Mouse (Mus musculus) hindbrain, embryonic 13.5 days (tissue): ENCODE data around the gene Fzd4. TPM values are rescaled to one million over a fixed set of nuclear protein-coding genes. Genes with fewer than 3 reads are reported as not detected.

Source experiments
- ATAC-seq: fragments of 200-750 bp; cut with Nextera tagmentation; 2 replicates; pipeline ENCODE4 v1.8.0; 2017; ENCODE audit warnings: moderate TSS enrichment; ENCODE audit not compliant: low FRiP score
- H3K27ac ChIP-seq: fragments of 300-500 bp; sonication (generic); 2 replicates; pipeline ENCODE4 v1.5.1; 2015; ENCODE audit warnings: inconsistent platforms, mild to moderate bottlenecking, moderate library complexity
- H3K27me3 ChIP-seq: fragments of 300-500 bp; sonication (generic); 2 replicates; pipeline ENCODE4 v1.6.1; 2015; ENCODE audit warnings: mild to moderate bottlenecking, inconsistent platforms
- H3K36me3 ChIP-seq: fragments of 300-500 bp; sonication (generic); 2 replicates; pipeline ENCODE4 v1.6.1; 2015; ENCODE audit warnings: mild to moderate bottlenecking, inconsistent platforms
- H3K4me1 ChIP-seq: fragments of 300-500 bp; sonication (generic); replicated peaks from 2 replicates; pipeline ENCODE4 v1.6.1; 2015; ENCODE audit warnings: inconsistent platforms
- H3K4me2 ChIP-seq: fragments of 300-500 bp; sonication (generic); 2 replicates; pipeline ENCODE4 v1.6.1; 2015; ENCODE audit warnings: inconsistent platforms, mild to moderate bottlenecking, moderate library complexity
- H3K4me3 ChIP-seq: fragments of 300-500 bp; sonication (generic); 2 replicates; pipeline ENCODE4 v1.5.1; 2015; ENCODE audit warnings: mild to moderate bottlenecking, inconsistent platforms
- H3K9ac ChIP-seq: fragments of 300-500 bp; sonication (generic); 2 replicates; pipeline ENCODE4 v1.6.1; 2015; ENCODE audit warnings: mild to moderate bottlenecking, inconsistent platforms
- H3K9me3 ChIP-seq: fragments of 300-500 bp; sonication (generic); 2 replicates; pipeline ENCODE4 v1.6.1; 2016; ENCODE audit warnings: inconsistent platforms
- WGBS: fragments of 180-500 bp; shearing (Covaris S2); methylation state at CpG from one replicate; pipeline ENCODE4 v1.1.7; 2015; 5-methylcytosine and 5-hydroxymethylcytosine counted together
- polyA plus RNA-seq: library from polyadenylated mRNA; unstranded; fragments of >200 nt; fragmentation: Nextera tagmentation; extraction: Ambion mirVana; gene quantifications from 2 replicates; pipeline ENCODE4 v1.2.1, GENCODE M21; 2015

The Fzd4 gene
- polyA plus RNA-seq: 2.1 and 2.4 TPM in 2 replicates

DNA sequence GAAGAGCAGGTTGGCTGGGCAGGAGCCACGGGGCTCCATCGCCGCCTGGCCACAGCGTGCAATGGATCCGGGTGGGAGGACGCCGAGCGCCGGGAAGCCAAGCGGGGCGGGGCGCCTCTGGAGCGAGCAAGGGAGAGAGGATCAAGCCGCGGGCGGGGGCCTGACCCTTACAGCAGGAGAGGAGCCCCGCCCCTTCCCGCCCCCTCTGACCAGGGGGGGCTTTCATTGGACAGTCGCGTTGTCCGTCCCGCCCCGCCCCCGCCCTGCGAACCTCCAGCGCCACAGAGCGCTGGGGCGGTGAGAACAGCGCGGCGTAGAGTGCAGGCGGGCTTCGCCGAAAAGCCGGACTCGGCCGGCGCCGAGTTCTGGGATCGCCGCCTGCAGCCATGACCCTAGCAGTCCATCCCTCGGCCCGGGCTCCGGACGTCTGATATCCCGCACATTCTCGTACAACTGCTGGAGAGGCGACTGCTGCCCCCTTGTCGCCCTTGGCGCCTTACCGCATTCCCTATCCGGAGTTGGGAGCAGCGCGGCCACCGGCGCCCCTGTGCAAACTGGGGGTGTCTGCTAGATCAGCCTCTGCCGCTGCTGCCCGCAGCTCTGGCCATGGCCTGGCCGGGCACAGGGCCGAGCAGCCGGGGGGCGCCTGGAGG, at the start of gene Fzd4, which contains the start of gene Tmem135:
Fzd4 (plus strand) TSS at position 275 of the 653 bp plus-strand sequence.
Tmem135 (minus strand) TSS at position 142 of the 653 bp plus-strand sequence.
- peak within 1 kb of the TSS; percentile 83 for H3K9ac ChIP-seq
- under 1% methylated on average over 58 of the region's 62 CpGs for WGBS
- peaks cover 27% of the 10 kb centered on the region for H3K4me1 ChIP-seq
- H3K9me3 ChIP-seq: no peaks in the 10 kb centered on the region
- 0 out of 2 replicates have a peak, but pooled peaks cover 4% of the 10 kb centered on the region for H3K36me3 ChIP-seq
- ATAC-seq: peak; percentile 97
- peaks cover 19% of the 10 kb centered on the region for H3K27me3 ChIP-seq
- peak within 1 kb of the TSS; percentile 85 for H3K27ac ChIP-seq
- peak within 1 kb of the TSS; percentile 97 for H3K4me2 ChIP-seq
- H3K4me3 ChIP-seq: peak within 1 kb of the TSS; percentile 71

- no peaks in the 10 kb centered on the region for H3K36me3 ChIP-seq
- no peak overlapping the region for H3K27ac ChIP-seq
- H3K4me2 ChIP-seq: no peak overlapping the region
- 87% methylated on average over 8 of the region's 8 CpGs for WGBS
- H3K9ac ChIP-seq: no peak overlapping the region
- no peak for ATAC-seq
- H3K27me3 ChIP-seq: no peaks in the 10 kb centered on the region
- no peaks in the 10 kb centered on the region for H3K9me3 ChIP-seq
- no peaks in the 10 kb centered on the region for H3K4me1 ChIP-seq
- H3K4me3 ChIP-seq: no peak overlapping the region
Measured at GRCm38 (mm10) chr7:89355519-89356255, 48.5 kb upstream of the Fzd4 start.

GRCm38 (mm10) chr7:89356307-89356706, 47.8 kb upstream of the Fzd4 start:
- no peaks in the 10 kb centered on the region for H3K9me3 ChIP-seq
- H3K4me2 ChIP-seq: no peak overlapping the region
- no peak overlapping the region for H3K4me3 ChIP-seq
- no peaks in the 10 kb centered on the region for H3K27me3 ChIP-seq
- no peak overlapping the region for H3K9ac ChIP-seq
- H3K36me3 ChIP-seq: no peaks in the 10 kb centered on the region
- 81% methylated on average over 4 of the region's 4 CpGs for WGBS
- ATAC-seq: no peak
- no peaks in the 10 kb centered on the region for H3K4me1 ChIP-seq
- H3K27ac ChIP-seq: no peak overlapping the region

- Histone ChIP-seq H3K4me3 (no peak overlapping the region), H3K4me1 (0 out of 2 replicates have a peak, but pooled peaks cover 8% of the 10 kb centered on the region), H3K36me3 (no peaks in the 10 kb centered on the region), H3K27ac (no peak overlapping the region), H3K4me2 (no peak overlapping the region), H3K27me3 (peaks cover 2% of the 10 kb centered on the region; the same call in 1 of the 2 replicates), H3K9me3 (no peaks in the 10 kb centered on the region), H3K9ac (no peak overlapping the region)
- no peak for ATAC-seq
- 92% methylated on average over 5 of the region's 5 CpGs for WGBS
Measured at GRCm38 (mm10) chr7:89363975-89364374, 40.2 kb upstream of the Fzd4 start.

DNA sequence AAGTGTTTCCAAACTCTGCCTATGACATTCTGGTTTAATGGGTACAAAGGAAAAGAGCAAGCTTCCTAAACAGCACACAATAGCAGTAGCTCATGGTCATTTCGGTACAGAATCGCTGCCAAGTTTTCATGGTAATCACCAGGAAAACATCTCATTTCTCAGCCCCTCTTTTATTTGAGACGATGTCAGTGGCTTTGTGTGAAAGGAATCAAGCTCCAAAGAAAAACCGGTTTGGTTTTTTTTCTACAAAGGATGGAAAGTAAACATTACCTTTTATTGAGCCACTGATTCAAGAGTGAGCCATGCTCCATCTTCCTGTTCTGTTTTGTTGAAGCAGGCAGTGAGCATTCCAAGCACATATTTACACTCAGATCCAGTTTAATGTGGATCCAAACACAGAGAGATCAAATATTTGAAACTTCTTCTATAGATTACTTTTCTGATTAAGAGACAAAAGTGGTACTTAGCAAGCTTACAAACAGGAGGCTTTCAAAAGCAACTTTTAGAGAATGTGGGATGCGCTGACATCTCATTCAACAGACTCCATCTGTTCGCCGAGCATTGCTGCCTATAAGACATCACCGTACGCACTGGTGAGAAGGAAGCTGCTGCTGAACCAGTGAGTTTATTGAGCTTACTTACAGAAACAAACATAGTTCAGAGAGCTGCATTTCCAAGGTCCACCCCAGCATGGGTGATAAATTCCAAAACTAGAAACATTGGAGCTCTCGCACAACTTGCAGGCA, 38.8 kb upstream of the Fzd4 start:
- Histone ChIP-seq H3K4me3 (no peak overlapping the region), H3K9me3 (no peaks in the 10 kb centered on the region), H3K4me1 (0 out of 2 replicates have a peak, but pooled peaks cover 8% of the 10 kb centered on the region), H3K36me3 (no peaks in the 10 kb centered on the region), H3K27me3 (peaks cover 2% of the 10 kb centered on the region; the same call in 1 of the 2 replicates), H3K27ac (no peak overlapping the region), H3K4me2 (no peak overlapping the region), H3K9ac (no peak overlapping the region)
- no peak for ATAC-seq
- WGBS: 57% methylated on average over 10 of the region's 10 CpGs

GRCm38 (mm10) chr7:89367643-89368042, 36.5 kb upstream of the Fzd4 start:
- 0 out of 2 replicates have a peak, but pooled peaks cover 8% of the 10 kb centered on the region for H3K4me1 ChIP-seq
- no peak overlapping the region for H3K27ac ChIP-seq
- H3K9ac ChIP-seq: no peak overlapping the region
- no peak overlapping the region for H3K4me2 ChIP-seq
- WGBS: 44% methylated on average over 3 of the region's 3 CpGs
- ATAC-seq: no peak
- H3K9me3 ChIP-seq: no peaks in the 10 kb centered on the region
- no peak overlapping the region for H3K4me3 ChIP-seq
- peaks cover 2% of the 10 kb centered on the region; the same call in 1 of the 2 replicates for H3K27me3 ChIP-seq
- no peaks in the 10 kb centered on the region for H3K36me3 ChIP-seq

- H3K27me3 ChIP-seq: peaks cover 2% of the 10 kb centered on the region; the same call in 1 of the 2 replicates
- 0 out of 2 replicates have a peak, but pooled peaks cover 2% of the 10 kb centered on the region for H3K4me1 ChIP-seq
- H3K4me2 ChIP-seq: no peak overlapping the region
- WGBS: 81% methylated on average over 1 of the region's 1 CpGs
- H3K36me3 ChIP-seq: no peaks in the 10 kb centered on the region
- H3K9me3 ChIP-seq: no peaks in the 10 kb centered on the region
- no peak for ATAC-seq
- no peak overlapping the region for H3K4me3 ChIP-seq
- no peak overlapping the region for H3K9ac ChIP-seq
- no peak overlapping the region for H3K27ac ChIP-seq
Measured at GRCm38 (mm10) chr7:89370086-89370485, 34.1 kb upstream of the Fzd4 start.

DNA sequence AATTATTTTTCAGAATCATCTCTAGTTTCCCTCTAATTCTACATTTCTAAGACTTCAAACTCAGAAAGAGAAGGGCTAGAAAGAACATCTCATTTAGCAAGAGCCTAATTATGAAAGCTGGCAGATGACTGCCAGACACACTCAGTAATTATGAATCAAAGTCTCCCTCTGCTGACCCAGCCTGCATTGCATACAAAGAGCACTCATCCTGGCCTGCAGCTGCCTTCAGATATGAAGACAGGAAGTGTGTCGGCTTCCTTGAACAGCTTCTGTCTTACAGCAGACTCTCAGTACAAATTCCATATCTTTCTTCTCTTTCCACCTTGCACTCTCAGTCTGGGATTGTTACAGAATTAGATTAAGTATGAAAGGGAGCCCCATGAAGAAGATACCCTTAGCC, 33.2 kb upstream of the Fzd4 start:
- no peaks in the 10 kb centered on the region for H3K4me1 ChIP-seq
- WGBS: 54% methylated on average over 1 of the region's 1 CpGs
- H3K27me3 ChIP-seq: peaks cover 2% of the 10 kb centered on the region; the same call in 1 of the 2 replicates
- no peaks in the 10 kb centered on the region for H3K9me3 ChIP-seq
- no peak for ATAC-seq
- H3K36me3 ChIP-seq: no peaks in the 10 kb centered on the region
- H3K4me3 ChIP-seq: no peak overlapping the region
- no peak overlapping the region for H3K9ac ChIP-seq
- H3K4me2 ChIP-seq: no peak overlapping the region
- H3K27ac ChIP-seq: no peak overlapping the region

DNA sequence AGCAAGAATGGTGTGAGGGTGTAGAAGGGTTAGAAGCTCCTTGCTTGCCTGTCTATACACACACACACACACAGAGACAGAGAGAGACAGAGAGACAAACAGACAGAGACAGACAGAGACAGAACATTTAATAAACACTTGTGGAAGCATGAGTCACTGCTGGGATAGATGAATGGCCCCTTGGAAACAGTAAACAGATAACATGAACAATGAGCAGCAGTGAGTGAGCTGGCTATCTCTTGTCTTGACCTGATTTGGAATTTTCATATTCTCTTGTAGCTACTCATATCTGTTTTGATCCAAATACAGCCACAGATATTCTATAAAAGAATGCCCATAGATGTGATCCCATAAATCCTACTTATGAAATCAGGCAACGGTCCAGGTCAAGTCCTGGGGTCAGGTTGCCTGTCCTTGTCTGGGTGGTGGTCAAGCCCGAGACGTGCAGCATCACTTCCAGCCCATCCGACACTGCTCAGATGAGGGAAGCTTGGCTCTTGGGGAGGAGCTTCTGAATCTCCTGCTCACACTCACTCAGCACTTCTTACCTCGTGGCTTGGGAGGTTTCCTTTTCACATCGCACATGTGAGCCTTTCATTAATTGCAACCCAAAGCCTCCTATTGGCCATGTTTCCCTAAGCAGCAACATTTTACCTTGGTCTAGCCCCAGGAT, 32.4 kb upstream of the Fzd4 start:
- Histone ChIP-seq H3K27ac (no peak overlapping the region), H3K4me3 (no peak overlapping the region), H3K9ac (no peak overlapping the region), H3K4me1 (no peaks in the 10 kb centered on the region), H3K36me3 (no peaks in the 10 kb centered on the region), H3K27me3 (peaks cover 2% of the 10 kb centered on the region; the same call in 1 of the 2 replicates), H3K9me3 (no peaks in the 10 kb centered on the region), H3K4me2 (no peak overlapping the region)
- ATAC-seq: no peak
- WGBS: 84% methylated on average over 6 of the region's 6 CpGs

DNA sequence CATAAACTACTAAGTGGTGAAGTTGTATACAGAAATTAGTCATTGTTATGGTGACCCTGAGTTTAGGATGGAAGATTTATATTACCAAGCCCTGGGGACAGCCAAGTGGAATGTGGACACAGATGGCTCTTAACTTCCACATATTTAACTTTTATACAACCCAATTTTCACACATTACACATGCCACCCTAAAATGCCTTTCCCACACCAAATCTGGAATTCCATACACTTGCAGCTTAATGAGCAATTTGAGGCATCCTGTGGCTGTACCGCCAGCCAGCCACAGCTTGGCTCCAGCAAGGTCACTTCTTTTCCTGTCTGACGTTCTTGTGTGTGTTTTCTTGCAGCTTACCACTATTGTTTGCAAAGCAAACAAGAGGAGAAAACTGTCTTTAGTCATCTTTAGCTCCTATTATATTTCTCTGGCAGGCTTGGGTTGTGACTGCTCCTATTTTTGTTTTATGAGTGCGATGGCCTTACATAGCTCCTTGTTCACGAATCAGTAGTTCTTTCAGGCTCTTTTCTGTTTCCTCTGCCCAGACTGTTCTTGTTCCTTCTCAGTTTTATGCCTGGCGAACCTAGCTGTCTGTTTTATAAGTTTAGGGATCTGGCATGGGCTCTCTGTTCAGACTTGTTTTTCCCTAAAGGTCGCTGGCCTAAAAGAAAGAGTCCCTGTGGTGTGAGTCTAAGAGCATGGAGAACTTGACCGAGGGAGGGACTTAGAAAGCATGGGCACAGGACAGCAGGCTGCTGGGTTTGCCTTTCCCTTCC, 23.0 kb upstream of the Fzd4 start:
- H3K9ac ChIP-seq: no peak overlapping the region
- H3K4me2 ChIP-seq: no peak overlapping the region
- H3K36me3 ChIP-seq: no peaks in the 10 kb centered on the region
- 46% methylated on average over 7 of the region's 7 CpGs for WGBS
- H3K4me1 ChIP-seq: no peaks in the 10 kb centered on the region
- no peaks in the 10 kb centered on the region for H3K27me3 ChIP-seq
- no peak overlapping the region for H3K4me3 ChIP-seq
- H3K27ac ChIP-seq: no peak overlapping the region
- H3K9me3 ChIP-seq: no peaks in the 10 kb centered on the region
- no peak for ATAC-seq

- H3K9me3 ChIP-seq: no peaks in the 10 kb centered on the region
- no peak overlapping the region for H3K9ac ChIP-seq
- no peak for ATAC-seq
- no peaks in the 10 kb centered on the region for H3K27me3 ChIP-seq
- H3K36me3 ChIP-seq: no peaks in the 10 kb centered on the region
- H3K4me3 ChIP-seq: no peak overlapping the region
- no peak overlapping the region for H3K4me2 ChIP-seq
- WGBS: 94% methylated on average over 3 of the region's 3 CpGs
- H3K27ac ChIP-seq: no peak overlapping the region
- H3K4me1 ChIP-seq: no peaks in the 10 kb centered on the region
Measured at GRCm38 (mm10) chr7:89382892-89383291, 21.3 kb upstream of the Fzd4 start.
